Mouse (Mus musculus) lung, adult 2 months (tissue): Measurements from ENCODE around the gene Syt1. TPM values are rescaled to one million over a fixed set of nuclear protein-coding genes. Genes with fewer than 3 reads are reported as not detected.

Source experiments
- DNase-seq: peaks from one replicate; pipeline ENCODE4 v3.0.0; 2022
- H3K4me1 ChIP-seq: fragments of 200-500 bp; 2 replicates; pipeline ENCODE4 v1.6.1; 2011; ENCODE audit warnings: low read length; ENCODE audit not compliant: control insufficient read depth, insufficient read depth
- H3K4me3 ChIP-seq: fragments of 200-500 bp; replicated peaks from 2 replicates; pipeline ENCODE3; 2011; ENCODE audit warnings: low read depth, mild to moderate bottlenecking, control low read depth, low read length; ENCODE audit errors: extremely low read depth
- CTCF ChIP-seq: fragments of 200-500 bp; IDR thresholded peaks from 2 replicates; pipeline ENCODE4 v1.5.1; 2011; ENCODE audit warnings: mild to moderate bottlenecking, low read length, control low read depth; ENCODE audit not compliant: insufficient read depth
- POLR2A ChIP-seq: fragments of 200-500 bp; IDR thresholded peaks from 2 replicates; pipeline ENCODE4 v1.6.1; 2011; ENCODE audit warnings: low read depth, mild to moderate bottlenecking, control low read depth, low read length, borderline replicate concordance; ENCODE audit errors: extremely low read depth
- WGBS: fragments of 180-500 bp; shearing (Covaris S2); methylation state at CpG from one replicate; pipeline ENCODE4 v1.1.7; 2018; 5-methylcytosine and 5-hydroxymethylcytosine counted together
- polyA plus RNA-seq: library from polyadenylated mRNA; depleted of rRNA; stranded (reverse); fragments of >200 nt; gene quantifications from 2 replicates; pipeline ENCODE4 v1.2.3, GENCODE M21; 2012

Gene Syt1
- polyA plus RNA-seq, 1 experiment = 0.17 TPM

DNA sequence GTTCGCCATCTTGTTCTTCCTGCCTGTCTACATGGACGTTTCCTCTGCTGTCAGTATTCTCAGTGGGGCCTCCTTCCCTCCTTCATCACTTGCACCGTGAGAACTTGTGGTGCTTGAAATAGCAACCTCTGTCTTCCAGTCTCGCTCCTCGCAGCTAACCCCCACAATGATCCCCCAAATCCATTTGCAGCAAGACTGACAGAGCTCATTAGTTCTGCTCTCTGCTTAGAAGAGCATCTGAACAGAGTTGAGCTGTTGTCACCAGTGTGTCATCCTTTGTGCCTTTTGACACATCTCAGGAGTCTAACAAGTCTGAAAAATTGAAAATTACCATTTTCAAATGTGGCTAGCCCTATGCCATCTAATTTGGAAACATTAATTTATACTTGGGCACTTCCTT lies 372.7 kb downstream of the Syt1 start:
- Histone ChIP-seq H3K4me1 (no peaks in the 10 kb centered on the region), H3K4me3 (no peak overlapping the region)
- TF ChIP-seq CTCF (no peak), POLR2A (no peak)
- DNase-seq = no peak
- 74% methylated on average over 5 of the region's 5 CpGs for WGBS

- TF ChIP-seq POLR2A = no peak
- TF ChIP-seq CTCF = no peak
- Histone ChIP-seq H3K4me3 (no peak overlapping the region), H3K4me1 (no peaks in the 10 kb centered on the region)
- 88% methylated on average over 7 of the region's 7 CpGs for WGBS
- no peak for DNase-seq
Observed at GRCm38 (mm10) chr10:108636086-108636485, 374.7 kb downstream of the Syt1 start.

DNA sequence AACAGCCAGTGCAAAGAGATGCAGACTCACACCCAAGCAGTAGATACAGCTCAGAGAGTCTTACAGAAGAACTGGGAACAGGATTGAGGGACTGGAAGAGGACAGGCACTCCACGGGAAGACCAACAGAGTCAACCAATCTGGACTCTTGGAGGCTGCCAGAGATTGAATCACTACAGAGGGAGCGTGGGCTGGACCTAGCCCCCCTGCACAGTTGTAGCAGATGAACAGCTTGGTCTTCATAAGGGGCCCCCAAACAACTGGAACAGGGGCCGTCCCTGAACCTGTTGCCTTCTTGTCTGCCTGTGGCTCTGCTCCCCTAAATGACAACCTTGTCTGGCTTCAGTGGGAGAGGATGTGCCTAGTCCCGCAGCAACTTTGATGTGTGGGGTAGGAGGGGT lies 375.2 kb downstream of the Syt1 start:
- H3K4me1 ChIP-seq = no peaks in the 10 kb centered on the region
- H3K4me3 ChIP-seq = no peak overlapping the region
- no peak for DNase-seq
- no peak for TF ChIP-seq CTCF
- TF ChIP-seq POLR2A = no peak
- WGBS = 80% methylated on average over 4 of the region's 4 CpGs

DNA sequence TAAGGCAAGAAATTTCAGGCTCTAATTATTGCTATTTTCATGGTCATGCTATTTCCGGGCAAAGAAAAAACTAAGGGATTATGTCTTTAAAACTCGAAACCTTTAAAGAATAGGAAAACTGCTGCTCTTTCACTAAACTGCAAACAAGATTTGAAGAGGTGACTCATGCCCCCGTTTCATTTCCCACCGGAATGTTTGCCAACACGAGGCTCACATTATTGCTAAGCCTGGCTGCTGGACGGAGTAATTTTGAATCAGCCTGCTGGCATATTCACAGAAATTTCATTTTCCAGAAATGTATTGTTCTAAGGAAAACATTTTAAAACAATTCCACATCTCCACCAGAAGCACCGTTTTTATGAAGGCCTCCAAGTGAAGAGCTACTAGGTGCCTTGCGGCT lies 379.9 kb downstream of the Syt1 start:
- DNase-seq = no peak
- Histone ChIP-seq H3K4me3 (no peak overlapping the region), H3K4me1 (no peaks in the 10 kb centered on the region)
- 63% methylated on average over 8 of the region's 8 CpGs for whole genome bisulfite sequencing
- TF ChIP-seq POLR2A (no peak), CTCF (no peak)

GRCm38 (mm10) chr10:108626404-108626803 lies 384.4 kb downstream of the Syt1 start:
- 13% methylated on average over 3 of the region's 3 CpGs for WGBS
- TF ChIP-seq CTCF = no peak
- no peak for TF ChIP-seq POLR2A
- H3K4me1 ChIP-seq = no peaks in the 10 kb centered on the region
- no peak overlapping the region for H3K4me3 ChIP-seq
- DNase-seq = no peak

- H3K4me3 ChIP-seq = no peak overlapping the region
- TF ChIP-seq POLR2A = no peak
- no peak for TF ChIP-seq CTCF
- no peak for DNase-seq
- WGBS = 50% methylated on average over 4 of the region's 4 CpGs
- H3K4me1 ChIP-seq = no peaks in the 10 kb centered on the region
Observed at GRCm38 (mm10) chr10:108623002-108623401, 387.8 kb downstream of the Syt1 start.

GRCm38 (mm10) chr10:108619861-108620260 lies 390.9 kb downstream of the Syt1 start:
- WGBS = 87% methylated on average over 5 of the region's 5 CpGs
- TF ChIP-seq CTCF (no peak), POLR2A (no peak)
- no peak for DNase-seq

DNA sequence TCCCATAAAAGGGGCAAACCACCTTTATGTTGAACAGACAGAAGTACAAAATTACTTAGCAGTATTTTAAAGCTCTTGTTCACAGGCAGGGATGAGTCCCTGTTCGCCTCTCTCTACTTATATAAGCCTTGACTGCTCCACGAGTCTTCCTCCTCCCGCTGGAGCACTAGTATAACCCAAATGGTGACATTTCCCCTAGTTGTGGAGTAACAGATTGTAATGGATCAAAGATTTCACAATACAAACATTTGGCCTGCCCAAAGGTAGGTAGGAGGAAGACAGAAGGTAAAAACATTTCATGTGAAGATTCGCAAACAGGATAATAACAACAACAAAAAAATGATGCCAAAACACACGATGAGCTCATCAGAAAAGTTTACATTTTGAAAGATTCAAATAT lies 391.6 kb downstream of the Syt1 start:
- no peak for DNase-seq
- WGBS = 75% methylated on average over 5 of the region's 5 CpGs
- Histone ChIP-seq H3K4me3 (no peak overlapping the region), H3K4me1 (no peaks in the 10 kb centered on the region)
- no peak for TF ChIP-seq POLR2A
- no peak for TF ChIP-seq CTCF

More at GRCm38 (mm10) chr10:108619861-108620260, 390.9 kb downstream of the Syt1 start:
- Histone ChIP-seq H3K4me1 (no peaks in the 10 kb centered on the region), H3K4me3 (no peak overlapping the region)

GRCm38 (mm10) chr10:108610057-108610644 lies 400.6 kb downstream of the Syt1 start:
- Histone ChIP-seq H3K4me1 (no peaks in the 10 kb centered on the region), H3K4me3 (no peak overlapping the region)
- WGBS = 74% methylated on average over 14 of the region's 14 CpGs
- no peak for TF ChIP-seq POLR2A
- no peak for TF ChIP-seq CTCF
- DNase-seq = no peak

DNA sequence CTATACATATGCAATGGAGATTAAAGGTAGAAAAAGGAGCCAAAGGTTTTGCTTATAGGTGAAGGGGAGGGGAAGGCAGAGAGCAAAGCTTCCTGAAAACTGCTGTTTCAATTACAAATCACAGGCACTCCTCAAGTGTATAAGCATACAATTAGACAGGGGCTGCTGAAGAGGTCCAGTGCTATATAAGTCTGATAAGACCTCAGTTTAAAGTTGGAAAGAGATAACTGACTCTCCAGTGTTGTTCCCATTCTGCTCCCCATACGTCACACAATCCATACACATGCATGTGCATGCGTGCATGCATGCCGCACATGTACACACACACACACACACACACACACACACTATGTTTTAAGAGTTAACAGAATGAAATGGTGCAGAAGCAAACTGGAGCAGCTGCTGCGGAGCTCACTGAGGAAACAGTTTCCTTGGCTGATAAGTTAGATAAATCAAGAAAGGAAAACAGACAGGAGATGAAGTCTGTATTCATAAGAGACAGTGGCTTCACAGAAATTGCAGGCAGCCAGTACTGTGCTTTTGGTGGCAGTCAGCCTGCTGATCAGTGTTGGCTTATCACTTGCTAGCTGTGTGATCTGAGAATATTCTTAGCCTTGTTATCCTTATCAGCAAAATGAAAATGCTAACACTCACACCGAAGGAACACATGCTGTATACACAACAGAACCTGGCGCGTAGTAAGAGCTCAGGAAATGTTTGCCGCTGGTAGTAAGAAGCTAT lies 408.9 kb downstream of the Syt1 start:
- 37% methylated on average over 8 of the region's 8 CpGs for WGBS
- no peak for DNase-seq
- Histone ChIP-seq H3K4me3 (no peak overlapping the region), H3K4me1 (no peaks in the 10 kb centered on the region)
- TF ChIP-seq CTCF (no peak), POLR2A (no peak)
